11 mouse cellular contexts compared by ENCODE assay signal in the genomic region with DNA sequence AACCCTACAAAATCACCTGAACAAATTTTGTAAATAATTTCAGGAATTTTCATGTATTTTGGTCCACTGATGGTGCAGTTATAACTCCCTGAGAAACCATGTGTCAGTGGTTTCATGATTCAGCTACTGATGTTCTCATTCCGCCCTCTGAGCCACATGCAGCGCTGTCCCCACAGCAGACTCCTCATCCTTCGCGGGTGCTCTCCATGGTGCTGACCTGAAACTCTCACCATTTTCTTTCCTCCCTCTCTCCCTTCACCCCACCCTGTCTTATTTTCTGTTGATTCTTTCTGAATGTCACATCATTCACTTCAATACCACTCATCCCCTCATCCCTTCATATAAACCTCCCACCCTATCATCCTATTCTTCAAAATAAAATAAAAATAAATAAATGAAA.
DNase-seq lines count a peak whose midpoint lies in the region; ATAC-seq and TF ChIP-seq lines count a peak whose summit lies in the region.
"Had no signal": no experiment of that assay in that cellular context is flagged by ENCODE, and none has a peak within 500 bp of the region (broad histone marks: within the 10 kb centered on the region; RNA-seq: fewer than 3 reads in every experiment).

No protein-coding gene starts in this region.

- TF ChIP-seq CTCF in kidney, adult 2 months (conservative IDR thresholded peaks at IDR 0.05; ENCODE audit: insufficient read depth, insufficient read length, low read depth, low read length), result no peak; the same call in 1 of the 2 replicates

- H3K4me3 ChIP-seq in kidney, adult 2 months (ENCODE audit: insufficient read depth, low read depth, low read length), result no peak overlapping the region
- H3K4me3 ChIP-seq: embryonic facial prominence, embryonic 13.5 days; limb, embryonic 15.5 days had no signal

- WGBS in kidney, adult 2 months, result 10% methylated on average over 4 of the region's 4 CpGs

- H3K27ac ChIP-seq in kidney, adult 2 months (ENCODE audit: insufficient read depth, low read depth, low read length), result no peak overlapping the region
- H3K27ac ChIP-seq: embryonic facial prominence, embryonic 13.5 days; limb, embryonic 15.5 days had no signal

- DNase-seq in CD4-positive, CD25-positive, alpha-beta regulatory T cell, adult 2 months (ENCODE audit: low read depth, low spot score), result peak; percentile 0
- peak; percentile 2 for DNase-seq in ovary, postnatal 14 days (ENCODE audit: low spot score)
- no peak for DNase-seq in ovary, postnatal 36 days (ENCODE audit: low spot score)
- peak; percentile 3 for DNase-seq in kidney, adult 2 months
- DNase-seq in retina, postnatal 1 day, result peak; percentile 16
- no peak for DNase-seq in left cerebral cortex, postnatal 4 days
- no peak for DNase-seq in gastrocnemius, postnatal 14 days
- DNase-seq: right cerebral cortex, postnatal 25 days had no signal

- TF ChIP-seq POLR2A in kidney, adult 2 months (IDR thresholded peaks at IDR 0.05; ENCODE audit: low read depth, low read length), result no peak

- H3K4me1 ChIP-seq in kidney, adult 2 months (ENCODE audit: control insufficient read depth, insufficient read depth, low read length), result no peaks in the 10 kb centered on the region
- H3K4me1 ChIP-seq: embryonic facial prominence, embryonic 13.5 days; limb, embryonic 15.5 days had no signal

- no peaks in the 10 kb centered on the region for H3K27me3 ChIP-seq in kidney, adult 2 months (replicated peaks; ENCODE audit: control insufficient read depth, insufficient read depth, low read length)
- H3K27me3 ChIP-seq: embryonic facial prominence, embryonic 13.5 days; limb, embryonic 15.5 days had no signal

- H3K36me3 ChIP-seq in kidney, adult 2 months (ENCODE audit: control insufficient read depth, insufficient read depth, low read length), result no peaks in the 10 kb centered on the region
- H3K36me3 ChIP-seq: embryonic facial prominence, embryonic 13.5 days; limb, embryonic 15.5 days had no signal

- no peak for ATAC-seq in CD4-positive, CD25-positive, alpha-beta regulatory T cell, adult 4 months

- intact Hi-C loops in left cerebral cortex, postnatal 4 days (cut with DNase I), result no loop called here
- intact Hi-C loops in gastrocnemius, postnatal 14 days (cut with DNase I; ENCODE audit: low total_unique reads), result no loop called here

Comparison
In these comparisons a context has a peak if more than half of its experiments do, and no peak if none do; other contexts are left out.
1. DNase-seq: peak in CD4-positive, CD25-positive, alpha-beta regulatory T cell, adult 2 months (single experiment), ovary, postnatal 14 days (single experiment), kidney, adult 2 months (single experiment) and retina, postnatal 1 day (single experiment); none in ovary, postnatal 36 days (single experiment), left cerebral cortex, postnatal 4 days (single experiment) and gastrocnemius, postnatal 14 days (single experiment).